Mouse (Mus musculus) MEL (cell line): Measurements from ENCODE around the gene 1110051M20Rik.

Source experiments
- GATA1 ChIP-seq: IDR thresholded peaks from 2 replicates; pipeline ENCODE4 v1.6.1; 2011; ENCODE audit warnings: low read depth, low read length, improper control_type of control experiment
- POLR2A ChIP-seq, 2 experiments: IDR thresholded peaks; 2 replicates each; pipeline ENCODE4 v1.6.1; 2011 to 2012; ENCODE audit warnings: low read length in 2 of 2, mild to moderate bottlenecking in 2 of 2, control low read depth in 1 of 2, improper control_type of control experiment in 1 of 2, low read depth in 1 of 2, moderate library complexity in 1 of 2; ENCODE audit not compliant: control insufficient read depth in 1 of 2, insufficient read depth in 1 of 2, poor library complexity in 1 of 2
- USF1 ChIP-seq: IDR thresholded peaks from 2 replicates; pipeline ENCODE4 v1.6.1; 2014; ENCODE audit warnings: low read depth, mild to moderate bottlenecking, inconsistent platforms, low read length, improper control_type of control experiment, moderate library complexity

DNA sequence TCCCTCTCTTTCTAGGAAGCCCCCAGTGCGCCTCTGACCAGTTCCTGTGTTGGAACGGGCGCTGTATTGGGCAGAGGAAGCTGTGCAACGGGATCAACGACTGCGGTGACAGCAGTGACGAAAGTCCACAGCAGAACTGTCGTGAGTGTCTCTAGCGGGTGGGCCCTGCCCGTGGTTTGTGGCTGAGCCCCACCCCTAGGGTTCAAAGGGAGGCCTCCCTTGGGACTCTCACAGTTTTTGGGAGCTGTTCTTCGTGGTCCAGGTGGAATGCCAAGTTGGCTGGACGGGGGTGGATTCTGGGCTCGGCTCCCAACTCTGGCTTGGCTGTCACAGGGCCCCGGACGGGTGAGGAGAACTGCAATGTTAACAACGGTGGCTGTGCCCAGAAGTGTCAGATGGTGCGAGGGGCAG is 31.8 kb upstream of the 1110051M20Rik start:
- TF ChIP-seq POLR2A (IDR thresholded peaks at IDR 0.05; ENCODE audit: control insufficient read depth in 1 of 2, insufficient read depth in 1 of 2, low read depth in 1 of 2, low read length in 2 of 2, poor library complexity in 1 of 2) (no peak), USF1 (no peak), GATA1 (no peak)
